Mouse (Mus musculus) cerebellum, adult 2 months (tissue): ENCODE measurements around the gene Tenm3. TPM values are rescaled to one million over a fixed set of nuclear protein-coding genes. Genes with fewer than 3 reads are reported as not detected.

ENCODE experiments used
- DNase-seq, 2 experiments: peaks; one replicate each; pipeline ENCODE4 v3.0.0; 2021
- H3K27ac ChIP-seq: fragments of 200-500 bp; 2 replicates; pipeline ENCODE4 v1.5.1; 2012; ENCODE audit warnings: low read length, control low read depth, inconsistent platforms; ENCODE audit not compliant: insufficient read depth
- H3K27me3 ChIP-seq: fragments of 200-500 bp; 2 replicates; pipeline ENCODE4 v1.6.1; 2012; ENCODE audit warnings: inconsistent platforms, mild to moderate bottlenecking, low read length, moderate library complexity; ENCODE audit not compliant: control insufficient read depth, insufficient read depth
- H3K4me1 ChIP-seq: fragments of 200-500 bp; 2 replicates; pipeline ENCODE4 v1.6.1; 2011; ENCODE audit warnings: low read length; ENCODE audit not compliant: control insufficient read depth, insufficient read depth
- H3K4me3 ChIP-seq: fragments of 200-500 bp; replicated peaks from 2 replicates; pipeline ENCODE3; 2011; ENCODE audit warnings: mild to moderate bottlenecking, low read depth, low read length, control low read depth; ENCODE audit not compliant: insufficient read depth
- CTCF ChIP-seq: fragments of 200-500 bp; IDR thresholded peaks from 2 replicates; pipeline ENCODE4 v1.5.1; 2011; ENCODE audit warnings: low read depth, mild to moderate bottlenecking, control low read depth, low read length, moderate library complexity, borderline replicate concordance; ENCODE audit not compliant: insufficient read depth
- POLR2A ChIP-seq: fragments of 200-500 bp; IDR thresholded peaks from 2 replicates; pipeline ENCODE4 v1.6.1; 2011; ENCODE audit warnings: low read length, control low read depth, borderline replicate concordance; ENCODE audit not compliant: insufficient read depth
- WGBS: fragments of 180-500 bp; shearing (Covaris S2); methylation state at CpG from one replicate; pipeline ENCODE4 v1.1.7; 2018; 5-methylcytosine and 5-hydroxymethylcytosine counted together
- polyA plus RNA-seq: library from polyadenylated mRNA; depleted of rRNA; stranded (reverse); fragments of >200 nt; gene quantifications from 2 replicates; pipeline ENCODE4 v1.2.3, GENCODE M21; 2012

The Tenm3 gene
- polyA plus RNA-seq, 1 experiment = 6.2 TPM

DNA sequence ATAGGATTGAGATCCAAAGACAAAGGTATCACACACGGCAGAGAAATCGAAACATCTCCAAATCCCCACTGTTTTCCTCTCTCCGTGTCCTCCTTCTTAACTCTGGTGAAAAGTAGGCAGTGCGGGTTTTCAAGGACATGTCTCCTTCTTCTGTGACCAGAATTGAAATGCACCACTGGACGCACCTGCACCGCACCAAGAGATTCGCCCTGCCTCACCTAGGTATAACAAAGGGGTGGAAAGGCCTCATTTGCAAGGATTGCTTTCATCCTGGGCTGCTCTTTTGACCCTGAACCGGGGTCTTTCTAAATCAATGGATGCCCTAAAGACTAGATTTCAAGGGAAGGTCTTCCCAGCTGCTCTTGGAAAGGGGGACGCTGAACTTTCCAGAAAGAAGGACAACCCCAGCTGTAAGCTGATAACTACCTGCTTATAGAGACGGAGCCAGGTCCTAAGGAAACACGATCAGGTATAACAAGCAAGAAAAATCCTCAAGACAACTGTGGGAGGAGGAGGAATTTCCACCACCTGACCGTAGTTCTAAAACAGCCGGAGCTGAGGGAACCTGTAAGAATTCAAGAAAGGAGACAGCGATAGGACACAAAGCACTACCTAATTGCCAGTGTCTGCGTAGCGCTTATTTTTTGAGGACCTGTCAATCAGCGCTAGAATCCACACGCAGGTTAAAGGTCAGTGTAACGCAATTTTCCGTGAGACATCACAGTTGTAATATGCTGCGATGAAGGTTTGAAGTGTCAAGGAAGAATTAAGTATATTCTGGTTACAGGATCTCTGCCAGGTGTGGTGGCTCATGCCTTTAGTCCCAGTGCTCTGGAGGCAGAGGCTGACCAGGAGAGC lies 114.7 kb downstream of the Tenm3 start:
- Histone ChIP-seq H3K4me3 (no peak overlapping the region), H3K27ac (no peak overlapping the region), H3K4me1 (no peaks in the 10 kb centered on the region), H3K27me3 (no peaks in the 10 kb centered on the region)
- WGBS = 87% methylated on average over 21 of the region's 21 CpGs
- TF ChIP-seq CTCF (no peak), POLR2A (no peak)
- DNase-seq = no peak

GRCm38 (mm10) chr8:48728006-48728405 lies 115.7 kb downstream of the Tenm3 start:
- Histone ChIP-seq H3K4me3 (no peak overlapping the region), H3K4me1 (no peaks in the 10 kb centered on the region), H3K27ac (no peak overlapping the region), H3K27me3 (no peaks in the 10 kb centered on the region)
- TF ChIP-seq CTCF = no peak
- TF ChIP-seq POLR2A = no peak
- DNase-seq = no peak
- WGBS = 97% methylated on average over 6 of the region's 6 CpGs

DNA sequence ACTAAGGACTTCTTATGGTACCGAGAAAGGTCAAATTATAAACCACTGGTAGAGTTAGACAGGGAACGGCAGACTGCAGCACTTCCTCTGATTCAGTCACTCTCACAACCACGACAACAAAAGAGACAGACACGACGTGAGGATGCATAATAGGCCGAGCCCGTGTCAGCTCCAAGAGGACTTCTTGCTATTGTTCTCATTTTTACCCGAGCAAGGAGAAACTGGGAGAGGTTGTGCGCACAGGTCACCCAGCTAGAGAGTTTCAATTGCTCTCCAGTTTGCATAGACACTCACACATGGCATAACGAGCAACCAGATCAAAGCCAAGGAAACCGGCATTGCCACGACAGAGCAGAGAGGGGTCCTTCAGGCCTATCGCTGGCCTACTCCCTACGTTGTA lies 121.0 kb downstream of the Tenm3 start:
- no peak overlapping the region for H3K4me3 ChIP-seq
- no peak overlapping the region for H3K27ac ChIP-seq
- 23% methylated on average over 14 of the region's 14 CpGs for WGBS
- H3K4me1 ChIP-seq = no peaks in the 10 kb centered on the region
- DNase-seq = no peak
- no peaks in the 10 kb centered on the region for H3K27me3 ChIP-seq
- TF ChIP-seq CTCF (no peak), POLR2A (no peak)

GRCm38 (mm10) chr8:48722318-48722717 lies 121.4 kb downstream of the Tenm3 start:
- 81% methylated on average over 7 of the region's 7 CpGs for WGBS
- no peaks in the 10 kb centered on the region for H3K4me1 ChIP-seq

GRCm38 (mm10) chr8:48721376-48721775 lies 122.4 kb downstream of the Tenm3 start:
- 94% methylated on average over 12 of the region's 12 CpGs for WGBS
- Histone ChIP-seq H3K4me1 (no peaks in the 10 kb centered on the region), H3K27ac (no peak overlapping the region), H3K27me3 (no peaks in the 10 kb centered on the region), H3K4me3 (no peak overlapping the region)
- DNase-seq = no peak
- no peak for TF ChIP-seq POLR2A
- no peak for TF ChIP-seq CTCF

More at GRCm38 (mm10) chr8:48722318-48722717, 121.4 kb downstream of the Tenm3 start:
- Histone ChIP-seq H3K4me3 (no peak overlapping the region), H3K27ac (no peak overlapping the region), H3K27me3 (no peaks in the 10 kb centered on the region)
- DNase-seq = no peak
- no peak for TF ChIP-seq POLR2A
- no peak for TF ChIP-seq CTCF

DNA sequence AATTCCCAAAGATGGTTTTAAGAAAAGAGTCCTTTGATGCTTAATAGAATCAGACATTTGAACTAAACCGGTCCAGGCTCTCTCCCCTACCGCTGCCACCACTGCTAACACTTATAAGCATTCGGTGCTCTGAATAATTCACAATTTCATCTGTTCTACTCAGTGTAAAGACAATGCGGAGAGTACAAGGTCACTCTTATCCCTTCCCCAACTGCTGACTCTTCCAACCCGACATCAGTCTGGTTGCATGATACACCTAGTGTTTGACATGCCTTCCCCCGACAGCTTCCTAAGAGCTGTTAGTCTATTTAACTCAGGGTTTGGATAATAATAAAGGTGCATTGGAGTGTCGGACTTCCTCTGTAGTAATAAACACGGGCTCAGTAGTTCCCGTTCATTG lies 128.1 kb downstream of the Tenm3 start:
- TF ChIP-seq CTCF (no peak), POLR2A (no peak)

GRCm38 (mm10) chr8:48706666-48707065 lies 137.1 kb downstream of the Tenm3 start:
- TF ChIP-seq POLR2A = no peak
- TF ChIP-seq CTCF = no peak
- Histone ChIP-seq H3K4me3 (no peak overlapping the region), H3K27me3 (no peaks in the 10 kb centered on the region), H3K4me1 (no peaks in the 10 kb centered on the region), H3K27ac (no peak overlapping the region)
- WGBS = 93% methylated on average over 6 of the region's 6 CpGs
- no peak for DNase-seq

More for the DNA sequence above, 128.1 kb downstream of the Tenm3 start:
- Histone ChIP-seq H3K27ac (no peak overlapping the region), H3K4me1 (no peaks in the 10 kb centered on the region), H3K4me3 (no peak overlapping the region), H3K27me3 (no peaks in the 10 kb centered on the region)
- WGBS = 89% methylated on average over 9 of the region's 9 CpGs
- DNase-seq = no peak

- Histone ChIP-seq H3K27ac (no peak overlapping the region), H3K4me3 (no peak overlapping the region), H3K27me3 (no peaks in the 10 kb centered on the region), H3K4me1 (no peaks in the 10 kb centered on the region)
- no peak for TF ChIP-seq POLR2A
- TF ChIP-seq CTCF = no peak
- 90% methylated on average over 10 of the region's 10 CpGs for WGBS
- no peak for DNase-seq
These were observed 138.8 kb downstream of the Tenm3 start for GRCm38 (mm10) chr8:48704885-48705515.
